Mouse (Mus musculus) liver, embryonic 14.5 days (tissue): ENCODE results near the gene Ankib1. TPM values are rescaled to one million over a fixed set of nuclear protein-coding genes. Genes with fewer than 3 reads are reported as not detected.

Experiments used
- ATAC-seq: fragments of 200-750 bp; cut with Nextera tagmentation; 2 replicates; pipeline ENCODE4 v1.8.0; 2017; ENCODE audit warnings: moderate number of reproducible peaks, mild to moderate bottlenecking, moderate library complexity; ENCODE audit not compliant: insufficient read depth
- DNase-seq, 3 experiments: peaks; one replicate each; pipeline ENCODE4 v3.0.0-alpha.2; 2012 to 2013; ENCODE audit warnings: low read depth in 3 of 3, low spot score in 3 of 3
- H3K27ac ChIP-seq: fragments of 300-500 bp; sonication (generic); 2 replicates; pipeline ENCODE4 v1.5.1; 2014; ENCODE audit warnings: moderate library complexity, mild to moderate bottlenecking, control low read depth, inconsistent platforms
- H3K27me3 ChIP-seq: fragments of 300-500 bp; sonication (generic); 2 replicates; pipeline ENCODE4 v1.6.1; 2014; ENCODE audit warnings: mild to moderate bottlenecking, low read length, moderate library complexity; ENCODE audit not compliant: control insufficient read depth, insufficient read depth
- H3K36me3 ChIP-seq: fragments of 300-500 bp; sonication (generic); replicated peaks from 2 replicates; pipeline ENCODE4 v1.6.1; 2014; ENCODE audit warnings: low read depth; ENCODE audit not compliant: control insufficient read depth, insufficient read depth
- H3K4me1 ChIP-seq, 2 experiments: fragments of 200-500 bp in 1 of 2; fragments of 300-500 bp in 1 of 2; sonication (generic) in 1 of 2; replicated peaks; 2 replicates each; pipeline ENCODE4 v1.6.1; 2012 to 2014; ENCODE audit warnings: antibody characterized with exemption in 1 of 2, inconsistent platforms in 1 of 2, low read length in 1 of 2; ENCODE audit not compliant: control insufficient read depth in 2 of 2, insufficient read depth in 2 of 2
- H3K4me2 ChIP-seq: fragments of 300-500 bp; sonication (generic); 2 replicates; pipeline ENCODE4 v1.6.1; 2014; ENCODE audit warnings: low read depth, mild to moderate bottlenecking, control low read depth, moderate library complexity
- H3K4me3 ChIP-seq, 2 experiments: fragments of 200-500 bp in 1 of 2; fragments of 300-500 bp in 1 of 2; sonication (generic) in 1 of 2; 2 replicates each; pipeline ENCODE4 v1.5.1; 2012 to 2014; ENCODE audit warnings: low read depth in 2 of 2, low read length in 2 of 2, mild to moderate bottlenecking in 2 of 2, control low read depth in 1 of 2, inconsistent platforms in 1 of 2, moderate library complexity in 1 of 2; ENCODE audit not compliant: insufficient read depth in 1 of 2
- H3K9ac ChIP-seq: fragments of 300-500 bp; sonication (generic); replicated peaks from 2 replicates; pipeline ENCODE4 v1.6.1; 2014; ENCODE audit warnings: mild to moderate bottlenecking, control low read depth, moderate library complexity
- H3K9me3 ChIP-seq: fragments of 300-500 bp; sonication (generic); 2 replicates; pipeline ENCODE4 v1.6.1; 2016; ENCODE audit warnings: low read length, mixed read lengths; ENCODE audit not compliant: control insufficient read depth
- CTCF ChIP-seq: IDR thresholded peaks from 2 replicates; pipeline ENCODE4 v1.5.1; 2016; ENCODE audit warnings: antibody characterized with exemption, low read depth, control low read depth
- EP300 ChIP-seq: IDR thresholded peaks from 2 replicates; pipeline ENCODE4 v1.6.1; 2016; ENCODE audit warnings: antibody characterized with exemption, low read depth
- WGBS: fragments of 180-500 bp; shearing (Covaris S2); extraction: QIAGEN DNeasy Blood & Tissue Kit; methylation state at CpG from one replicate; pipeline ENCODE4 v1.1.7; 2014; ENCODE audit not compliant: insufficient replicate concordance; 5-methylcytosine and 5-hydroxymethylcytosine counted together
- polyA plus RNA-seq, 2 experiments: library from polyadenylated mRNA; depleted of rRNA in 1 of 2; stranded (reverse) in 1 of 2; unstranded in 1 of 2; fragments of >200 nt; fragmentation: Nextera tagmentation in 1 of 2; extraction: Ambion mirVana in 1 of 2; gene quantifications; 2 replicates each; pipeline versions ENCODE4 v1.2.1 to v1.2.3; 2012 to 2014

Gene Ankib1
- polyA plus RNA-seq, 2 experiments: 3.1 to 3.8 TPM

DNA sequence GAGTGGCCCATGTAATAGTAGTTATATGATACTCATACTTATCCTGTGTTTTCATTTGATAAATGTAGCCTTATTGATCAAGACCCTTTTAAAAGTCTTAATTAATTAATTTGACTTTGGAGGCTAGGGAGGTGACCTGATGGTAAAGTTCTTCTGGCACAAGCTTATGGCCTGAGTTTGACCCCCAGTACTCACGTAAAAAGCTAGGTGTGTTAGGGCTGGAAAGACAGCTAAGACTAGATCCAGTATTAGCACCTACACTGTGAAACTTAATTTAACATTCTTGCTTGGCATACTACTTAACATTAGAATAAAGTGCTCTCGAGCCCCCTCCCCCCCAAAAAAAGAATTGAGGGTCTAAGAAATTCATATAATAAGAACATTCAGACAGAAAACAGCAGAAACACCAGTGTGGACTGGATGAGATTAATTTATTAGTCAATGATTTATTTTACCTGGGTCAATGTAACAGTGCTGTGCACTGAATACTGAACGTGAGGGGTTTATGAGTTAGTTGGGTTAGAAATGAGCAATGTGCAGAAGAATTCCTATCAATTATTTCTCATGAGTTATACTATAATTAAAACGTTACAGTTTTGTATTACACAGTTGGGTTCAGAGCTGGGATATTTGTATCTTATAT, 154.4 kb downstream of the Ankib1 start:
- WGBS: 34% methylated on average over 4 of the region's 4 CpGs
- Histone ChIP-seq H3K4me3 (no peak overlapping the region), H3K36me3 (peaks cover 15% of the 10 kb centered on the region), H3K9ac (no peak overlapping the region), H3K4me2 (peak overlapping the region; percentile 43), H3K27ac (no peak overlapping the region), H3K9me3 (no peaks in the 10 kb centered on the region), H3K27me3 (no peaks in the 10 kb centered on the region), H3K4me1 (peaks cover 3 to 12% of the 10 kb centered on the region in 2 experiments; a peak in 3 of 4 replicates)
- TF ChIP-seq CTCF: no peak
- no peak for TF ChIP-seq EP300
- DNase-seq (no peak), ATAC-seq (no peak)

DNA sequence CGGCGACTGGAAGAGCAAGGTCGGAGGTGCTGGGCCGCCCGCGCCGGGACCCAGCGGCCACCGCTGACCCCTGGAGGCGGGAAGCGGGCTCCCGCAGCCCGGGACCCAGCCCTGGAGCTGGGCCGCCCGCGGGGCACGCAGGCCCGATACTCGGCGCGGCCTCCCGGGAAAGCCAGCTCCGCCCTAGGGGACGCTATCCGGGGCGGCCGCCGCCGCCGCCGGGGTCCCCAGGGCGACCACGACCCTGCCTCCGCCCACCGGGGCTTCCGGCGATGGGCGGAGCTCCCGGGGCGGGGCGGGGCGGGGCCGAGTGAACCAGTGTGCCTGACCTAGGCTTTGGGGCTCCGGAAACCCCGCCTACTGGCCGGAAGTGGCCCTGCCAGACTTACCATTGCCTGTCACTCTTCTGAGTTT, 155.0 kb downstream of the Ankib1 start:
- DNase-seq (peak; percentile 82 to 85 (median 84)), ATAC-seq (peak; percentile 93)
- TF ChIP-seq CTCF: peak; percentile 42
- no peak for TF ChIP-seq EP300
- H3K27ac ChIP-seq: peak overlapping the region; percentile 86
- H3K27me3 ChIP-seq: no peaks in the 10 kb centered on the region
- H3K4me3 ChIP-seq: peak overlapping the region; percentile 93 to 95
- peak overlapping the region; percentile 82 for H3K4me2 ChIP-seq
- WGBS: 1% methylated on average over 37 of the region's 46 CpGs
- no peaks in the 10 kb centered on the region for H3K9me3 ChIP-seq
- H3K4me1 ChIP-seq: peaks cover 3 to 12% of the 10 kb centered on the region in 2 experiments; a peak in 3 of 4 replicates
- peaks cover 16% of the 10 kb centered on the region for H3K36me3 ChIP-seq
- peak overlapping the region; percentile 95 for H3K9ac ChIP-seq

DNA sequence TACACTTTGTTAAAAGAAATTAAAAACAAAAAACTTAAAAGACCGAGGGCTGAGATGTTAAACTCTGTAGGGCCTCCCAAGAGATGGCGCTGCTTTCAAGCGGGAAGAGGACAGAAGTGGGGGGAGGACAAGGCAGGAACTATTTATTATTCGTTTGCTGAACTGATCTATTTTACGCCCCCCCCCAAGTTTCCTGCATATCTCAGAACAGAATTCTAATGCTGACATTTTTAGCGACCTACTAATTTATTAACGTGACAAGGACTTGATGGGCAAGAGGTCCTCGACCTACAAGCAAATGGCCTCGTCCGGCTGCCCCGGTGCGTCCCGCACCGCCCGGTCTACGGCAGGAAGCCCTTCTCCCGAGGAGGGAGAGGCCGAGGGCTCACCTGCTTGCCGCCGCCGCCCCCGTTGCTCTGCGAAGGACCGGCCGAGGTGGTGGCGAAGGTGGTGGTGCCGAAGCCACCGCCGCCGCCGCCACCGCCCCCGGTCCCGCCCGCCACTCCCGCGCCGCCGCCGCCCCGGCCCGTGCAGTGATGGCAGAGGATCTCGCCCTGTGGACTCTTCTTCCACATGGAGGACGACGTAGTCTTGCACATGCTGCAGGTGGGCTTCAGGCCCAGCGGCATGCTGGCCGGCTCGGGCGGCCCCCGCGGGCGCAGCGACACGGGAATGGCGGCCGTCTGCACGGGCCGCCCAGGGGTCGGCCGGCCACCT, 155.6 kb downstream of the Ankib1 start:
- Histone ChIP-seq H3K4me2 (peak overlapping the region; percentile 82), H3K36me3 (peaks cover 19% of the 10 kb centered on the region), H3K4me1 (peaks cover 3 to 12% of the 10 kb centered on the region in 2 experiments; a peak in 3 of 4 replicates), H3K9me3 (no peaks in the 10 kb centered on the region), H3K4me3 (peak overlapping the region; percentile 93 to 95), H3K27ac (peak overlapping the region; percentile 86), H3K27me3 (no peaks in the 10 kb centered on the region), H3K9ac (peak overlapping the region; percentile 95)
- DNase-seq: peak; percentile 37 to 58 (median 45)
- no peak for TF ChIP-seq EP300
- TF ChIP-seq CTCF: peak; percentile 61
- WGBS: under 1% methylated on average over 60 of the region's 60 CpGs
- peak; percentile 73 for ATAC-seq

DNA sequence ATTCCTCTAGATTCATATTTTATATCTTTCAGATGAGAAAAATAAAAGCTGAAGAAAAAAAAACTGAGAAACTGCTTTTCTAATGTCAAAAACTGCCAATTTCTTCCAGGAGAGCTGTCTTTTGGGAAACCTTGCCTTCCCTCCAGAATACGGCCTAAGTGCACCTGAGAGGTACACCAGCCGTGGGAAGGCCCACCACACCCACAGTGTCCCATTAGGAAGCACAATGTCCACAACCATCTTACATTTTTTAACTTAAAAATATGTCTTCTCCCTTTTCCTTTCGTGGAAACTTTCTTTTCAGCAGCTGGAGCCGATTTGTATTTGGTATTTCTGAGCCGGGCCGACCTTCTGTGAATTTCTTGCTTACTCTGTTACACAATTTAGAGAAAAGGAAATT, 156.2 kb downstream of the Ankib1 start:
- H3K36me3 ChIP-seq: peaks cover 23% of the 10 kb centered on the region
- peak overlapping the region; percentile 86 for H3K27ac ChIP-seq
- no peak for TF ChIP-seq EP300
- TF ChIP-seq CTCF: no peak

DNA sequence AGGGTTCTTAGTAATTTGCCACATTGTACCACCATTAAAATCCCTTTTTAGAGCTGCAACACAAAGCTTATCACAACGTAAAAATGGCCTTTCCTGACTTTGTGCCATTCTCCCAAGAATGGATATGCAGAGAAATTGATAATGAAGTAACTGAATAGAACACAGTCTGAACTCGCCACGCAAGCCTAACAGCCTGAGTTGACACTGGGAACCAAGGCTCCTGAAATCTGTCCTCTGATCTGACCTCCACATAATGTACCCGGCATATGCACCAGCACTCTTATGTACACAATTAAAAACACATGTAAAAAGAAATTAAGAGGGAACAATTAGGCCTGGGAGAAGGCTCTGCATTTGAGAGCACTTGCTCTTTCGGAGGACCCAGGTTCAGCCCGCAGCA, 157.4 kb downstream of the Ankib1 start:
- ATAC-seq: no peak
- DNase-seq: no peak
- H3K9me3 ChIP-seq: no peaks in the 10 kb centered on the region
- H3K27me3 ChIP-seq: no peaks in the 10 kb centered on the region
- no peak overlapping the region for H3K27ac ChIP-seq
- H3K36me3 ChIP-seq: peaks cover 32% of the 10 kb centered on the region
- peaks cover 3 to 12% of the 10 kb centered on the region in 2 experiments; a peak in 3 of 4 replicates for H3K4me1 ChIP-seq
- TF ChIP-seq CTCF (no peak), EP300 (no peak)
- no peak overlapping the region for H3K9ac ChIP-seq
- H3K4me3 ChIP-seq: peak overlapping the region in 1 of 2 experiments; percentile 3; a peak in 1 of 4 replicates
- WGBS: 80% methylated on average over 6 of the region's 6 CpGs
- peak overlapping the region; percentile 82; the same call in 1 of the 2 replicates for H3K4me2 ChIP-seq

More for the DNA sequence above, 156.2 kb downstream of the Ankib1 start:
- WGBS: 24% methylated on average over 6 of the region's 6 CpGs
- H3K4me2 ChIP-seq: peak overlapping the region; percentile 82
- H3K9ac ChIP-seq: peak overlapping the region; percentile 95
- H3K4me3 ChIP-seq: peak overlapping the region; percentile 93 to 95
- no peaks in the 10 kb centered on the region for H3K27me3 ChIP-seq
- ATAC-seq: no peak
- no peak for DNase-seq
- H3K9me3 ChIP-seq: no peaks in the 10 kb centered on the region
- peaks cover 3 to 12% of the 10 kb centered on the region in 2 experiments; a peak in 3 of 4 replicates for H3K4me1 ChIP-seq
